Mouse (Mus musculus) embryo, embryonic 9.5 days (tissue): ENCODE measurements at regions not wholly inside any gene's neighbourhood (a gene's known extent, or its start where the extent isn't known, plus 50 kb on each side); places are given as distances from the start of the nearest gene placed in this dataset.
A peak's percentile ranks its signal among the peaks of the same experiment; 100 is the strongest.

ENCODE experiments used
- DNase-seq: peaks from one replicate; pipeline ENCODE4 v3.0.0-alpha.2; 2017; ENCODE audit errors: extremely low spot score

DNA sequence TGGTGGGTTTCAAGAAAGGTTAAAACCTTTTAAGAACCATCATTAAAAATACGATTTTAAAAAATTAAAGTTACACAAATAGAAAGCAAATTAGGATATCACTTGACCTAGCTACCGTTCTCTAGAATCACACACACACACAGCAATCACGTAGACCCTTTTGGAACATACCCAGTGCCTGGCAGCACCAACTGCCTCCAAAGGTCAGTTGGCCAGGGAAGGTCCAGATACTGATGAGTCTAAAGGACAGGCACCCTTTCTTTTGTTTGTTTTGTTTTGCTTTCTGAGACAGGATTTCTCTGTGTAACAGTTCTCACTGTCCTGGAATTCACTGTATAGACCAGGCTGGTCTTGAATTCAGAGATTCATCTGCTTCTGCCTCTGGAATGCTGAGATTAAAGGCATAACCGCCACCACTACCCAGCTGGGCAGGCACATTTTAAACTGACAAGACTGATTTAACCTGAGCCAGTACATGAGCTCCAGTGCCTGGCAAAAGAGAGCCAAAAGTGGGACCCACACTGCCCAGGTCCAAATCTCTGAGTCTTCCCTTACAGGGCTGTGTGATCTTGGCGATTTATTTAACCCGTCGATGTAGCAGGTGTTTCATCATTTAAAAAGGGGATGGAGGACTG, 353.0 kb downstream of the Pmp22 start:
- no peak for DNase-seq

DNA sequence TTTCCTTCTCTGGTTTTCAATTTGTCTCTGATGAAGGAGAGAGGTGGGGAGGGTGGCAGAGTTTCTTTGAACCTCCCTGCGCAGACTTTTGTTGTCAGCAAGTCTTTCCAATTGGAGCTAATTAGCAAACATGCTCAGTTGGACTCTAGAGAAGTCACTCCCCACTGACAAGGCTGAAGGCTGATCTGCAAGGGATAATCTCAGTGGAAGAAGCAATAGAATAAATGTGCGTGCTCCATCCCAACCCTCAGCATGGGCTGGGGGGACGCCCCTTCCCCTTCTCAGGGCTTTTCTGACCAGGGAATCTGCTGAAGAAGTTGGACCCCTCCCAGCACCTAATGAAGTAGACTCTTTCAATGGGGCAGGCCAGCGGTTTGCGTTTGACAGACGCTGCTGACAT, 353.8 kb downstream of the Pmp22 start:
- no peak for DNase-seq

DNA sequence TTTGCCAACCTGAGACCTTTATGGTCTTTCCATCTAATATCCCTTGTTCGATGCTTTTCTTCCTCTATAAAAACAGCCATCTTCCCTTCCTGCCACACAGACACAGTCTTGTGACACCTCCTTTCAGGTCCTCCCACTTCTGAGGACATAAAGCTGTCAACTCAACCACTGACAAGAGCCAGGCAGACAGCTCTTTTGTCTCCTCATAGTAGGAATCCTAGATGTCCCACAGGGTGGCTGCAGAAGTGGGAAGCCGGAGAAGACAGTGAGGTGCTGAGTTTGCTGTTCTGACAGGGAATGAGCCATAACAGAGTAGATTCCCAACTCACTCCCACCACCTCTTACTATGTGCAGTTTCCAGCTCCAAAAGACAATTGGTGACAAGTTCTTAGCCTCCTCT, 358.4 kb downstream of the Pmp22 start:
- no peak for DNase-seq

DNA sequence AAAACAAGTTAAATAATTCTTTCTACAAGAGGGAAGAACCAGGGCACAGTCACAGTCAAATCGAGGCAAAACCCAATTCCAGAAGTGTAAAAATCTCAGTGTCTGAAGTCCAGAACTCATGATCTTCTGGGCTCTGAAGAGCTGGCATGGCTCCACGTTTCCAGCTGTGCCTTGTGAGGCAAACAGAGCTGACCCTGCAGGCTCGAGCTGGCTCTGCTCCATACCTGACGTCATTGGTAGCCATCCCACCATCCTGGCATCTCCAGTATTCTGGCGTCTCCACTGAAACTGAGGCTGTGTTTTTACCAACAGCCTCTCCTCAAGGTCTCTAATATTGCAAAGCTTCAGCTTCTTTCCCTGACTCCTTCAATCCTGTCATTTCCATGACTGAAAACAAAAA, 373.4 kb downstream of the Pmp22 start:
- no peak for DNase-seq

DNA sequence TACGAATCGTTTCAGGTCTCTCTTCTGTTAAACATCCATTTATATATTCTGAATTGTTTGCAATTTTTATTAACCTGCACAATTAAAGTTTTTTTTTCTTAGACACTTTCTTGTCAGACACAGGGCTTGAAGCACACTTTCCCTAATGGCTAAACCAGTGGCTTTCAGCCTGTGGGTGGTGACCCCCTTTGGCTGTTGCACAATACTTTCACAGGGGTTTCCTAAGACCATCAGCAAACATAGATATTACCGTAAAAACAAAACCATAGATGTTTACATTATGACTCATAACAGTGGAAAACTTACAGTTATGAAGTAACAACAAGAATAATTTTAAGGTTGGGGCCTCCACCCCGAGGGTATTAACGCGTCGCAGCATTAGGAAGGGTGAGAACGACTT, 378.6 kb downstream of the Pmp22 start:
- DNase-seq: no peak

DNA sequence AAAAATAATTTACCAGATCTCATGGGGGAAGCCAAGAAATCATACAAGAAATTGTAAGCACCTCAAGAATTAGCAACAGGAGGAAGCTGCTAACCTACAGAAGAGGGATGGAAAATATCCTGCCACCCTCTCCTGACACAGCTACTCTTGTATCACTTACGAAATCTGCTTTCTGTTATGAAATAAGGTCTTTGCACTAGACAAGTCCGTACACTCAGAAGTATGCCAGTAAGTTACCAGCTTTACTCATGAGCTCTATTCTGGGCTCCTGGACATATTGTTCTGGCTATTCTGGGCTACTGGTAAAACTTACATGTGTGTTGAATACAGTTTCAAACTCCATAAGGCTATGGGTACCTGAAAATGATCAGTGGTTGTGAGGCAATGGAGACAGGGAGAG, 379.9 kb downstream of the Pmp22 start:
- DNase-seq: no peak

DNA sequence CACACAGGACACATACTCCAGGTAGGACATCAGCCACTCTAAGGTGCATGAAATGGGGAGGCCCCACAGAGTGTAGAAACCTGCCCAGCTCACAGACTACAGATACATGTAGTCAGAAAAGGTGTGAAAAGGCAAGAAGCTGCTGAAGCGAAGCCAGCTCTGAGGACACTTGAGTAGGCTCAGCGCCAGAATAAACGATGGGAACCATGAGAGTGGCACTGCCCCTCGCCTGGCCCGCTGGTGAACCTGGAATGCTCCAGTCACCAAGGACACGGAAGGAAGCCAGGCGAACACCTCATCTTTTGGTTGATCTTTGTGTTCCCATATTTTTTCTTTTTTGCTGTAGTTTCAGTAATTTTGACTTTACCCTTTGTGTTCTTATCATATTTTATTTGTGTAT, 381.8 kb downstream of the Pmp22 start:
- DNase-seq: no peak

DNA sequence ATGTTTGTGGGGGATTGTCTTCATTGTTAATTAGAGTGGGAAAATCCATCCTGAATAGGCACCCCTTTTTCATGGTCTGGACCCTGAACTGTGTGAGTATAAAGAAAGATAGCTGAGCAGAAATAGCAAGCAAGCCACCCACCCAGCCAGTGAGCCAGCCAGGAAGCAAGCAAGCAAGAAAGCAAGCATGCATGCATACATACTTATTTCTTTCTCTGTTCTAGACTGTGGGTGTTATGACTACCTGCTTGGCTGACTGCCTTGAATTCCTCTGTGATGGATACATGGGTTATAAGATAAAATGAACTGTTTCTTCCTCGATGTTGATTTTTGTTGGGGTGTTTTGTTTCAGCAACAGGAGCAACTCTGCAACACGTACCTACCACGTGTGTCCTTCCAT, 385.8 kb downstream of the Pmp22 start:
- no peak for DNase-seq

DNA sequence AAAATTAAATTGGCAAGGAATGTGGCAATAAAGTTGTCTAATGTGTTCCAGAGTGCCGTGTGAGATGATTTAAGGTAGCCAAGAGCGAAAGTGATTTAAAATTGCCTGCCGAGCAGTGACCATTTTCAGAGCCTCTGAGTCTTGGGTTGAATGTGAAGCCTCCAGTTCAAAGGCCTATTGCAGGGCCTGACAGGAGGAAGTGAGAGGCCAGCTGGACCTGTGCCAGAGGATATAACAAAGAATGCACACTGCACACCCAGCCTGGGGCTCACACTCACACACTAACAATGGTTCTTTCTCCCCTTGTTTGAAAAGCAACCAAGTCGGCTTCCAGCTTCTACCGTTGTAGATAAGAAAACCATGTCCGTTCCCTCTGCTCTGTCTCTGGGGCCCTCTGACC, 390.1 kb downstream of the Pmp22 start:
- DNase-seq: peak; percentile 2

DNA sequence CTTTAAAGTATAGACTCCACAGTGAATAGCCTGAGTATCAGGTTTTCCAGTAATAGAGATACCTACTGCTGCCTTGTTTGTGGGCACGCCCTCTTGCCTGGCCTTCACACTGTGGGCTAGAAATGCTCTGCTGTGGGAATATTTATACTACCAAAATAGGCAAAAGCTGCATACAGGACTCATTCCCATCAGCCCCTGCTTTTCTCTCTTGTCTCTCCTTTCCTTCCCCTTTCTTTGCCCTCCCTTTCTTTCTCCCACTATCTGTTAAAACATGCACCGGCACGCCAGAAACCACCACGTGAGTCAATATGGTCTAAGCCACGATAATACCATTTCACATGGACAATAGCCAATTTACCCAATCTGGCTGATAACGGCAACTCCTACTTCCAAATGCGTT, 395.5 kb downstream of the Pmp22 start:
- no peak for DNase-seq

DNA sequence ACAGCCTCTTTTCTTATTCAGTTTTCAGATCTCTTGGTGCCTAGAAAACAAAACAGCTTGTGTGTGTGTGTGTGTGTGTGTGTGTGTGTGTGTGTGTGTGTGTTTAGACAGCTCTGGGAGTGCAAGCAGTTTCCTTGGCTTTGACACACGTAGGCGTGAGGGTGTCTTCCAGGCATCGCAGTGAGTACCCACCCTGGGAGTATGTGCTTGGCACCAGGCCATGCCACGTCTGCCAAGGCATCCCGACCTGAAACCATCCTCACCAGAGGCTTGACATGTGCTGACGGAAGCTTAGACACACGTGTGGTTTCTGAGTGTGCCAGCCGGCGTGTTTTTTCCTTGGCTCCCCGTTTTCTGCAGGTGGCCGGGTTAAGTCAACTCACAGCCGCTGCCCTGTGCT, 396.6 kb downstream of the Pmp22 start:
- DNase-seq: no peak

DNA sequence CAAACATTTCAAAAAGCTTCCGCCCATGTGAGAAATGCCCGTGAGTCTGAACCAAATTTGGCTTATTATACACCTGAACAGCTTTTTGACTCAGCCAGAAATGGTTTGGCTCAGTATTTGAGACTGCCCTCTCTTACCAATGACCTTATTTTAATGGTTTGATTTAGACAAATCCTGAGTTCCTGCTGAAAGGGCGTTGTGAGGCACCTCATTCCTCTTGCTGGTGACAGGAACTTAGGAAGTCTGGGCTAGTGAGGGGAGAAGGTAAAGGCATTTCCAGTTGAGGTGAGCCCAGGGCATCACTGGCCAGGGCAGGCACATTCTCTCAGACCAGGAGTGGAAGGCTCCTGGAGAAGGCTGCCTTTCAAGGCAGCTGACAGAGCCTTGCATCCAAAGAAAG, 396.1 kb downstream of the Hs3st3b1 start:
- DNase-seq: no peak

DNA sequence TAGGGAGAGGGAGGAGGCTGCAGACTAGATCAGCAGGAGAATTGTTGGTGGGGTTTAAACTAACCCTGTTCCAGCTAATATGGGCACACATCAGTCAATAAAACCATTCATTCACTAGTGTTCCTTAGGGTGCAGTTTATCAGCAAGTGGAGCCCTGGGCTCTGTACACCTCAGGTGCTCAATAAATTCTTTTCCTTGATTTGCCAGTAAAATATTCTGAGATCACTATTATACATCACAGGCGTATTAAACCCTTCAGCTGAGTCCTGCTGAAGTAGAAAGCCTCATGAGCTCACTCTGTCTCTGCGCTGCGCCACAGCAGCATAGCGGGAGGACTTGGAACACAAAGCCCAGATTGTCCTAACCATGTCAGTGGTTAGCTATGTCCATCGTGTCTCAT, 389.3 kb downstream of the Hs3st3b1 start:
- DNase-seq: no peak

DNA sequence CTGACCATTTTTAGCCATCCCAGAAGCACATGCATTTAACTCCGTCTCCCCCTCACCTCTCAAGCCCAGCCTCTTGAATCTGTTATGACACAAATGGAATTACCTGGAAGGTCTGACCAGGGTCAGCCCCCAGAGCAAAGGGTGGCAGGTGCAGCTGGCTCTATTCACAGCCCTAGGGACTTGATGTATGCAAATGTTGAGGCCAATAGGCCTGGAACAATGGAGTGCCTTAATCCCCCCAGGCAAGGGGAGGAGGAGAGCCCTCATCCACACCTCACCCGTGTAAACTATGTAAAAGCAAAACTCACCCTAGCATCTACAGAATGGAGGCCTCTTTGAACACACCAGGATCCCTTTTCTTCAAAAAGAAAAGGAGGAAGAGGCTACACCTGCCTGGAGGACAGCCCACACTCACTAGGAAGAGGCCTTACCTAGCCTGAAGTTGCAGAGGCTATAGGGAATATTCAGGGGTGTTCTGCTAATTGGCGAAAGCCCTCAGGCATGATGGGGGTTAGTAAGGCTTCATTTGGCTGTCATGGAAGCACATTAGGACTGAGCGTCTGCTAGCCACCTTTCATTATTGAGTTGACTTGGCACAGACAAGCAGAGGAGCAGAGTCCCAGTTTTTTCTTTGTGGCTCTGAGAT, 388.4 kb downstream of the Hs3st3b1 start:
- no peak for DNase-seq

DNA sequence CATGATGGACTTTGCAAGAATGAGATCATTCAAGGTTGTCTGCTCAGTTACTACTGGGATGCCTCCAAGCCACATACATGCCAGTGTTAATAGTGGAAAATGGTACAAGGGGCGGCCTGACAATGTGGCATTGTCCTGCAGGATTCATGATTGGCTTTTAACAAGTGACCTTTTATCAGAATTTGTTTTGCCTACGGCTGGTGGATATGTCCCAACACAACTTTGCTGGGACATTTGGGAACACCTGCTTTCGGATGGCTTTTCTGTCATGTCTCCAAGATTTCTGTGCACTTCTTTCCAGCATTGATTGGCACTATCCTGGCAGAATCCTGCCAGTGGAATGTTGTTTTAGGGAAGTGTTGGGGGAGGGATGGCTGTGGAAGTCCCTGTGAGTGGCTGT, 384.4 kb downstream of the Hs3st3b1 start:
- no peak for DNase-seq

DNA sequence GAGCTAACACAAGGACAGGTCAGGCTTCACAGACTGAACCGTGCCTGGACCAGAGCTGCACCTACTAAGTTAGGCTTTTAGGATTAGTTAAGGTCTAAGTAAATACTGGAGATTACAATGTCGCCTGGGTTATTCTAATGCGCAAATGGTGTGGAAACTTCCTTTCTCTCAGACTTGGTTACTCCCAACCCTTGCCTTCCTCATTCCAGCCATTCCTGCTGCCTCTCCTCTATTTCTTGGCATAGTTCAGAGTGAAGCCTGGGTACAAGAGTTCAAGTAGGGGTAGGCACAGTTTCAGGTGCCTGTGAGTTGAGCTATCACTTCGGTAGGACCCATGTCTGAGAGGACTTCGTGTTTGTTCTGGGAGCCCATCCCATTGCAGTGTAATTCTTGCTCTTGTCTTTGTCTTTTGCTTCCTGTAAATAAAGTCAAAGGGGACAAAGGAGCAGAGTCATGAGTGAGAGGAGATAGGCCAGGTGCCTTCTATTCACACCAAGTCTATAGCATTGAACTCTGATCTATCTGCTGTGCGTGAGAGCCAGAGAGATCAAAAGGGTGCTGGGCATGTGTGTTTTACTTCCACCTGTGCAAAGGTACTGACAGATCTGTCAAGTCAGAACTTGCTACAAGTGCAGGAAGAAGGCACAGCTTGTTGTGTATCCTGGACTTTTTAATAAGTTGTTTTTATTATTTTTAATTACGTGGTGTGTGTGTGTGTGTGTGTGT, 378.0 kb downstream of the Hs3st3b1 start:
- DNase-seq: no peak

DNA sequence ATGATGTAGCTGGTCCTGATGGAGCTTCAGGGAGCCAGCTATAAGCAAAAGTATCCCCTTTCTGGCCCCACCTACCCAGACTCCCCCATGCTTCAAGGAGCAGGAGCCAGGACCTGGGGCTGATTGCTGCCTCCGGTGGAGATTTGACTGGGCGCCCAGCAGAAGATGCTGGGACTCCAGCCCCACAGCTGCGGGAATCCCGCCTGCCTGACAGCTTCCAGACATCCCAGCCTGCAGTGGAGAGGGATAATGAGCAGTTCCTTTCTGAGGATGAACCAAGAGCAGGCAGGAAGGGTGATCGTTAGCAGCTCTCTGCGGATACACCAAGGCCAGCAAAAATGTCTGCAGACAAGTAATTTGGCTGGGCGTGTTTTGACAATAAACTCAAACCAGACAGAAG, 376.6 kb downstream of the Hs3st3b1 start:
- peak; percentile 23 for DNase-seq

DNA sequence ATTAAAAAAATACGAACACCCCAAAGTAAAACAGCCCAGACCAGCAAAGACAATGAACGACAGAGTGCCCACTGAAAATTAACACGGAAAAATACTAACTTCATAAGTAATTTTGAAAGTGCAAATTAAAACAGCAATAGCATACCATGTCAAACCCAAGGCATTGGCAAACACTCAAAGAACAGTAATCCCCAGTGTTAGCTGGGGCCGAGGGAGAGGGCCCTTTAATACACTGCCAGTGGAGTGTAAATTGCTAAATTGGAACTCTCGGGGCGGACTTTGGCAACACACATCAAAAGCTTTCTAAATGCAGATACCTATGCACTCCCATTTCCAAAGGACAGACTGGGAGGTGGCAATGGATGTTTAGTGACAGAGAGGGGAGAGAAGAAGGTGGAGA, 361.6 kb downstream of the Hs3st3b1 start:
- DNase-seq: no peak

DNA sequence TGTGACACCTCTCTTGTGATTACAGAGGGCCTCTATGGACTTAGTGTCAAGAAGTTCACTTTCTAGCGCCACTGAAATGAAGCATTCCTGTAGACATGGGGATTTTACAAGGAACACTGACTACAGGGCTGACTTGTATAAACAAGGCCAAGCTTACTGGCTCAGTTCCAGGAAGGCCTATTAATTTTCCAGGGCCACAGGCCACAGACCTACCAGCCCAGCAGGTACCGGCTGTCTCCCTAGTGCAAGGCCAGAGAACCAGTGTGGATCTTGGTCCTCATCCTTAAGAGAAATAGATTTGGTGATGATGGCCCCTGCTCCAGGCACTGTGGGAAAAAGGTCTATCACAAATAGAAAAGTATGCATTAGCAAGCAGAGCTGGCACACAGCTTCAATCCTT, 359.4 kb downstream of the Hs3st3b1 start:
- DNase-seq: peak; percentile 20

DNA sequence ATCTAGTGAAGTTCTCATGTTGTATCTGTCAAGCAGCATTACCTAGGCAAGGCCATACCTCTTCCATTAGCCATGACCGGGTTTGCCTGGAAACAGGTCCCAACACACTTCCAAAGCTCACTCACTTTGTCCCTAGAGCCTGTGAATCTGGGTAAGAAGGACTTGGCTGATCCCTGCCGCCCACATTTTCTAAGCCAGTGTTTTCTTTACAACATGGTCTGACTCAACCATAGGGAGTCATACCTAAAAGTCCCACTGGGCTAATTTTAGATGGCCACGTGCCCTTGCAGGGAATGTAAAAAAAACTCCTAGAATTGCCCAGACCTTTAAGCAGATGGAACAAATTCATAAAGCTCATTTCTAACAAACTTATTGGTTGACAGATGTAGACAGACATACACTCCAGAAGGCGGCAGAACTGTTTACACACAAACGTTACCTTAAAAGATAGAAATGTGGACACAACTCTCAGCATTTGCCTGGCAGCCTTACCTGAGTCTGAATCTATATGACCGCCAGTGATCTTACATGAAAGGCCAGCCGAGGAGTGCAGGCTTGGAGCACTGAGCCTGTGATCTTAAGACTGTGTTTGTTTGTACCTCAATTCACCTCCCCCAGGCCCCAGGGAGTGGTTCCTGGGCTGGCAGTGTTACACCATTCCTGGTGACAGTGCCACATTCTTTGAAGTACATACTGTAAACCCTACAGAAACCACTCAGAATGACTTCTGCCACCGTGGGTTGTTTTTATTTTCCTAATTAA, 356.4 kb downstream of the Hs3st3b1 start:
- no peak for DNase-seq

DNA sequence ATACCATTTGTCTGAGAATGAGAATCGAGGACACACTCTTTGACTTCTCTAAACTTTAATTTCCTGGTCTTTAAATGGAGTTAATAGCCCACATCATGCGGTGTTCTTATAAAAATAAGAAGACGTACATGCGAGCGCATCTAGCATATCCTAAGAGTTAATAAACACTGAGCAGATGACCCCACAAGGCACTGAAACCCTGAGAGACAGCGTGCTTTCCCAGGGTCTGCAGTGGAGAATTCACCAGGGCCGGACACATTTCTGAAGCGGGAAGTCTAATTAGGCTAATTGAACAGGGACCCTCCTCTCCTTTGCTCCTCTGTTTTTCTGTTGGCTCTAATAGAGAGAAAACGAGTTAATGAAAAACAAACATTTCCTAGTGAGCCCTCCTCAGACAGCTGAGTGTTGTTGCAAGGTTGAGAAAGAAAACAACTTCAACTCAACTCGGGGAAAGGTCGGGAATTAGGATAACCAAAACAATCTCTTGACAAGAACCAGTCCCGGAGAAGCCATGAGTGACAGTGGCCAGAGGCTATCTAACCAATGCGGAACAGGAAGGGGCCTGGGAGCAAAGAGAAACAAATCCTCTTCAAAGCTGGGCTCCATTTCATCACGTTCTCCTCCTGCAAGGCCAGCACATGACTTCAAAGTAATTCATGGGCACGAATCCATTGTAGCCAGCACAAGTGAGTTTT, 352.2 kb downstream of the Hs3st3b1 start:
- DNase-seq: peak; percentile 59

DNA sequence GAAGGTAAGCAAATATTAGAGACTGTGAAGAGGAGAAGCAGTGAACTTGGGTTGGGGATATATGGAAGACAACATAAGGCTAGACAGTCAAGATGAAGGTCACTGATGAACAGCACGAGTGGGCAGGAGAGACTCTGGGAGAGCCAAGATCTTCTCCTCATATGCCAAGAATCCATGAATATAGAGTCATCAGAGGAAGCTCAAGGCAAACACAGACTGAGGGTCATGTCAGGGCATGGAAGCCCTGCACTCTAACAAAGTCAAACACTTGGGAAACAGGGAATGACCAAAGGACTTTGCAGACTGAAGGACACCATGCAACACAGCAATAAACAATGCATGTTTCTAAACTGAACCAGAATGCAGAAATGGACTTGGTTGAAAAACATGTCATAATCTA, 351.4 kb downstream of the Hs3st3b1 start:
- DNase-seq: no peak
